Mouse (Mus musculus): ENCODE data around the gene Rcl1. TPM values are rescaled to one million over a fixed set of nuclear protein-coding genes. Genes with fewer than 3 reads are reported as not detected.

Gene Rcl1
- polyA plus RNA-seq, 1 experiment from 2014 or later: 20.1 TPM

DNA sequence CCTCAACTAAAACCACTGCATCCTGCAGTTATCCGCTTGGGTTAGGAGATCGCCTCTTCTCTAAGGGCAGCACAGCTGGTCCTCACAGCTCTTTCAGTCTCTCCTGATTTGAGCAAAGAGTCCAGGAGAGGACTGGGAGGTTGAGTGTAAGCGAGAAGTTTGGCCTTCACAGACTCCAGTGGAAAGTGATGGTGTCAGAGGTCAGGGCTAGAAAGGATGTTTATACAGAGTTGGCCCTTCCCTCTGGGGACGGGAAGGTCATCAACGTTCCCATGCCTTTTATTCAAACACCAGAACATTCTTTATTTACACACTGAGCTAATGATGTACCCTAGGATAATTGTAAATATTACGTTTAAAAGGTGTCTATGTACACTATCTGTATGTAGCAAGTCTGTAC, 27.0 kb downstream of the Rcl1 start:
- peak; percentile 41 for DNase-seq (ENCODE audit: low spot score)
- no peak overlapping the region for H3K4me2 ChIP-seq (replicated peaks; ENCODE audit: low read depth, low read length)
- H3K9ac ChIP-seq (replicated peaks; ENCODE audit: low read depth): no peak overlapping the region
- peak; percentile 68 for ATAC-seq
- H3K27me3 ChIP-seq (replicated peaks; ENCODE audit: insufficient read depth, low read length): no peaks in the 10 kb centered on the region
- 44% methylated on average over 6 of the region's 6 CpGs for WGBS
- H3K36me3 ChIP-seq (ENCODE audit: insufficient read depth, low read length): no peaks in the 10 kb centered on the region; the same call in 1 of the 2 replicates
- TF ChIP-seq CTCF (IDR thresholded peaks at IDR 0.05) (no peak), EP300 (IDR thresholded peaks at IDR 0.05) (peak; percentile 38; the same call in 1 of the 2 replicates)
- H3K4me1 ChIP-seq (ENCODE audit: insufficient read depth, low read depth, low read length): no peaks in the 10 kb centered on the region
- no peak overlapping the region for H3K27ac ChIP-seq (ENCODE audit: low read length)
- no peak overlapping the region for H3K4me3 ChIP-seq (ENCODE audit: low read depth, low read length)
- no peaks in the 10 kb centered on the region for H3K9me3 ChIP-seq (ENCODE audit: low read length)

DNA sequence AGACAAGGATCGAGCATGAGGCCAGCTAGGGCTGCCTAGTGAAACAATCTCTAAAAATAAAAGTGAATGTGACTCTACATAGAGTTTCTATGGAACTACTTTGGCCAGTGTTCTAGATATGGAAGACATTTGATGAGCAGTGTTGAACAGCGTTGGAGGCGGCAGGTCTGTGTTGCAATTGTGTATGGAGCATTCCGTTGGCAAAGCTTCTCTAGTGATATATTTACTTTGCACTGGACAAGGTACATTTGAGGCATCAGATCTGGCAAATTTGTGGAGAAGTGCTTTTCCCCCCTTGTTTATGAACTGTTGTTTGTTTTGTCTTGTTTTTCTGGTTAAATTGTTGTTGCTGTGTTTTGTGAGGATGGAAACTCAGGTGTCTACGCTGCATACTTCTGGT, 28.4 kb downstream of the Rcl1 start:
- Histone ChIP-seq H3K9me3 (ENCODE audit: low read length) (no peaks in the 10 kb centered on the region), H3K4me3 (ENCODE audit: low read depth, low read length) (no peak overlapping the region), H3K4me2 (replicated peaks; ENCODE audit: low read depth, low read length) (no peak overlapping the region), H3K36me3 (ENCODE audit: insufficient read depth, low read length) (no peaks in the 10 kb centered on the region; the same call in 1 of the 2 replicates), H3K4me1 (ENCODE audit: insufficient read depth, low read depth, low read length) (no peaks in the 10 kb centered on the region), H3K9ac (replicated peaks; ENCODE audit: low read depth) (no peak overlapping the region), H3K27ac (ENCODE audit: low read length) (no peak overlapping the region), H3K27me3 (replicated peaks; ENCODE audit: insufficient read depth, low read length) (no peaks in the 10 kb centered on the region)
- WGBS: 82% methylated on average over 5 of the region's 5 CpGs
- no peak for TF ChIP-seq EP300 (IDR thresholded peaks at IDR 0.05)
- no peak for TF ChIP-seq CTCF (IDR thresholded peaks at IDR 0.05)
- no peak for ATAC-seq
- no peak for DNase-seq (ENCODE audit: low spot score)

GRCm38 (mm10) chr19:29131171-29131570, 30.0 kb downstream of the Rcl1 start:
- no peak for DNase-seq (ENCODE audit: low spot score)
- no peak for TF ChIP-seq EP300 (IDR thresholded peaks at IDR 0.05)
- no peak for TF ChIP-seq CTCF (IDR thresholded peaks at IDR 0.05)
- WGBS: 55% methylated on average over 4 of the region's 4 CpGs
- H3K9ac ChIP-seq (replicated peaks; ENCODE audit: low read depth): no peak overlapping the region
- no peaks in the 10 kb centered on the region for H3K9me3 ChIP-seq (ENCODE audit: low read length)
- no peaks in the 10 kb centered on the region; the same call in 1 of the 2 replicates for H3K36me3 ChIP-seq (ENCODE audit: insufficient read depth, low read length)
- H3K27ac ChIP-seq (ENCODE audit: low read length): no peak overlapping the region
- no peaks in the 10 kb centered on the region for H3K27me3 ChIP-seq (replicated peaks; ENCODE audit: insufficient read depth, low read length)
- no peaks in the 10 kb centered on the region for H3K4me1 ChIP-seq (ENCODE audit: insufficient read depth, low read depth, low read length)
- no peak overlapping the region for H3K4me3 ChIP-seq (ENCODE audit: low read depth, low read length)
- no peak overlapping the region for H3K4me2 ChIP-seq (replicated peaks; ENCODE audit: low read depth, low read length)
- no peak for ATAC-seq

DNA sequence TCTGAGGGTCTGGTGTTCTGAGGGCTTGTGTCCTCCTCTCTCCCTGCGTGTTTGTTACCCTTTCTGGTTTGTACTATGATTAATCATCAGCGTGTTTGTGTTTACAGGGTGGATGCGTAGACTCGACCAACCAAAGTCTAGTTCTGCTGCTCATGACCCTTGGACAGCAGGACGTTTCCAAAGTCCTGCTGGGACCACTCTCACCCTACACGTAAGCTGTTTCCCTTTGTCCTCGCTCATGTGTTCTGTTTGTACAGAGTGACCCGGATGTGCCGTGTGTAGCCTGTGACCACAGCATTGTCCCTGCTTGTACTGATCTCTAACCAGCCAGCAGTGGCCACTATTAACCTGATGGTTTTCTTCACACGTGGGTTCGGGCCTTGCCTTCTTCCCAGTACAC, 33.1 kb downstream of the Rcl1 start:
- Histone ChIP-seq H3K27me3 (replicated peaks; ENCODE audit: insufficient read depth, low read length) (no peaks in the 10 kb centered on the region), H3K9me3 (ENCODE audit: low read length) (no peaks in the 10 kb centered on the region), H3K36me3 (ENCODE audit: insufficient read depth, low read length) (no peaks in the 10 kb centered on the region), H3K4me3 (ENCODE audit: low read depth, low read length) (no peak overlapping the region), H3K4me1 (ENCODE audit: insufficient read depth, low read depth, low read length) (no peaks in the 10 kb centered on the region), H3K9ac (replicated peaks; ENCODE audit: low read depth) (no peak overlapping the region), H3K4me2 (replicated peaks; ENCODE audit: low read depth, low read length) (no peak overlapping the region), H3K27ac (ENCODE audit: low read length) (no peak overlapping the region)
- ATAC-seq (no peak), DNase-seq (ENCODE audit: low spot score) (no peak)
- WGBS: 81% methylated on average over 11 of the region's 11 CpGs
- no peak for TF ChIP-seq EP300 (IDR thresholded peaks at IDR 0.05)
- TF ChIP-seq CTCF (IDR thresholded peaks at IDR 0.05): no peak

- H3K4me1 ChIP-seq (ENCODE audit: insufficient read depth, low read depth, low read length): no peaks in the 10 kb centered on the region
- H3K27ac ChIP-seq (ENCODE audit: low read length): no peak overlapping the region
- H3K27me3 ChIP-seq (replicated peaks; ENCODE audit: insufficient read depth, low read length): no peaks in the 10 kb centered on the region
- no peak overlapping the region for H3K4me2 ChIP-seq (replicated peaks; ENCODE audit: low read depth, low read length)
- no peak for TF ChIP-seq CTCF (IDR thresholded peaks at IDR 0.05)
- no peak for TF ChIP-seq EP300 (IDR thresholded peaks at IDR 0.05)
- no peaks in the 10 kb centered on the region for H3K9me3 ChIP-seq (ENCODE audit: low read length)
- H3K9ac ChIP-seq (replicated peaks; ENCODE audit: low read depth): no peak overlapping the region
- no peak for ATAC-seq
- no peaks in the 10 kb centered on the region for H3K36me3 ChIP-seq (ENCODE audit: insufficient read depth, low read length)
- 87% methylated on average over 11 of the region's 11 CpGs for WGBS
- no peak for DNase-seq (ENCODE audit: low spot score)
- no peak overlapping the region for H3K4me3 ChIP-seq (ENCODE audit: low read depth, low read length)
Measured at GRCm38 (mm10) chr19:29135172-29135736, 34.1 kb downstream of the Rcl1 start.

DNA sequence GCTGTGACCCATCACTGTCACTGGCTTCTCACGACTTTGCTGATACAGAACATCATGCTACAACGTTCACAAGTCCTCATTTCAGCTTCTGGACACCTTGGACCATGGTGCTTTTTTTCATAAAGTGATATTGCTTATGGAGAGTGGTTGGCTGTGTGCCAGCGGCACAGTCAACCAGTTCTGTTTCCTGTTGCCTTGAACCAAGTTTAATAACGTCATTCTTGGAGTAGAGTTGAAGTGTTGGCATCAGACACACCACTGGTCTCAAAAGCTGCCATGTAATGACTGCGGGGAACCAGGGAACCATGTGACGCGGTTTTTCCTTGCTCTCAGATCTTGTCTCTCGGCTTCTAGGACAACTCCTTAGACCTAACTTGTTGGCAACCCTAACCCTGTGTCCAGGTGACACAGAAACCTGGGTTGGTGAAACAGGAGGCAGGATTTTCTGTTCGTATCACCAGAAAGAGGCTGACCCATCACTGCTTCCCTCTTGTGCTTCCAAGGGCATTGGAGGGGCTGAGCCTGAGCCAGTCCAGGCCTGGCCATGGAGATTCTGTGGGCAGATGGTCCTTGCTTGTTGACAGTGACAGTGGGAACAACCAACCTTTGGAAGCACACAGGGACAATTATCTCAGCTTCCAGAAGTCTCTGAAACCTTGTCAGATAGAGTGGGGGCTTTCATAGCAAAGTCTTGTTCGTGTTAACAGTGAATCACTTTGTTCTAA, 37.5 kb downstream of the Rcl1 start:
- DNase-seq (ENCODE audit: low spot score) (no peak), ATAC-seq (no peak)
- H3K4me1 ChIP-seq (ENCODE audit: insufficient read depth, low read depth, low read length): no peaks in the 10 kb centered on the region
- H3K4me2 ChIP-seq (replicated peaks; ENCODE audit: low read depth, low read length): no peak overlapping the region
- H3K36me3 ChIP-seq (ENCODE audit: insufficient read depth, low read length): no peaks in the 10 kb centered on the region
- TF ChIP-seq CTCF (IDR thresholded peaks at IDR 0.05) (no peak), EP300 (IDR thresholded peaks at IDR 0.05) (no peak)
- no peak overlapping the region for H3K27ac ChIP-seq (ENCODE audit: low read length)
- no peak overlapping the region for H3K4me3 ChIP-seq (ENCODE audit: low read depth, low read length)
- no peaks in the 10 kb centered on the region for H3K9me3 ChIP-seq (ENCODE audit: low read length)
- 73% methylated on average over 10 of the region's 10 CpGs for WGBS
- H3K27me3 ChIP-seq (replicated peaks; ENCODE audit: insufficient read depth, low read length): no peaks in the 10 kb centered on the region
- H3K9ac ChIP-seq (replicated peaks; ENCODE audit: low read depth): no peak overlapping the region
